Mouse (Mus musculus) CH12.LX (cell line): ENCODE measurements around the gene Phf1.

Source experiments
- CTCF ChIP-seq, 2 experiments: IDR thresholded peaks in 1 of 2; conservative IDR thresholded peaks in 1 of 2; 2 replicates each; pipeline ENCODE4 v1.5.1; 2011 to 2012; ENCODE audit warnings: low read depth in 2 of 2, low read length in 2 of 2, improper control_type of control experiment in 1 of 2, inconsistent platforms in 1 of 2, mild to moderate bottlenecking in 1 of 2, moderate library complexity in 1 of 2
- HCFC1 ChIP-seq: IDR thresholded peaks from 2 replicates; pipeline ENCODE4 v1.6.1; 2012; ENCODE audit warnings: low read depth, mild to moderate bottlenecking, inconsistent platforms, low read length, improper control_type of control experiment

DNA sequence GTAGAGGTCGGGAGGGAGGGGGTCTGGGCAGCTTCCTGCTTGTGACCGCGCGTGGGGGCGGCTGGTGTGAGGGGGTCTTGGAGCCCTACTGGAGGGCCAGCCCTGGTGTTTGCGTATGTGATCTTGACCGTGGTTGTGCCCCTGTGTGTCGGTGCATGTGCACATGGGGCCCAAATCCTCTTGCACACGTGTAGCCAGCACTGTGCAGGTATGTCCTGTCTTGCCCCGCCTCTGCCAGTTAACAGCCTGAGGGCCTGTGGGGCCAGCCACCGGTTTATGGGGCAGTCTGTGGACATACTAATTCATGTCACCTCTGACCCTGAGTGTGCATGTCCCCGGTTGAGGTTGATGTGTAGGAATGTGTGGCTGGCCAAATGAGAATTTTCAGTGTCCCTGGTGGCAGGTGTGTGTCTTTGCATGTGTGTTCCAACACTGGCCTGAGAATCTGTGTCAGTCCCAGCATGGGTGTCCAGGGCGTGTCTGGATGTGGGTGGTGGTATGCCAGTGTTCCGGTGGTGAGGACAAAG lies 16.3 kb downstream of the Phf1 start:
- TF ChIP-seq HCFC1 (no peak), CTCF (conservative IDR thresholded peaks at IDR 0.05 in 1 of 2, IDR thresholded peaks at IDR 0.05 in 1 of 2; ENCODE audit: low read depth in 2 of 2, low read length in 2 of 2) (peak in 1 of 2 experiments; percentile 42; a peak in 2 of 4 replicates)
